Mouse (Mus musculus): ENCODE data around the gene Nmi.

- TF ChIP-seq POLR2AphosphoS2 (IDR thresholded peaks at IDR 0.05; ENCODE audit: insufficient read length, low read depth) = no peak
- no peak for TF ChIP-seq POLR2A (IDR thresholded peaks at IDR 0.05; ENCODE audit: insufficient read length, low read depth)
- no peak for TF ChIP-seq MYOD1 (IDR thresholded peaks at IDR 0.05; ENCODE audit: control insufficient read depth in 1 of 3, insufficient read length in 2 of 3, low read depth in 2 of 3)
- no peak for TF ChIP-seq CEBPB (IDR thresholded peaks at IDR 0.05; ENCODE audit: insufficient read depth, poor library complexity, severe bottlenecking)
- no peak for TF ChIP-seq TCF12 (IDR thresholded peaks at IDR 0.05; ENCODE audit: insufficient read depth, poor library complexity, severe bottlenecking)
- TF ChIP-seq TCF3 (IDR thresholded peaks at IDR 0.05; ENCODE audit: insufficient read length, low read depth) = no peak
Observed at GRCm38 (mm10) chr2:51911864-51912263, 61.4 kb downstream of the Nmi start.

Measured in myocyte (in vitro differentiated cells).